Mouse (Mus musculus) neural tube, embryonic 14.5 days (tissue): ENCODE results near the gene Obox6. TPM values are rescaled to one million over a fixed set of nuclear protein-coding genes. Genes with fewer than 3 reads are reported as not detected.

Experiments used
- ATAC-seq: fragments of 200-750 bp; cut with Nextera tagmentation; 2 replicates; pipeline ENCODE4 v1.8.0; 2017; ENCODE audit warnings: low read depth, mild to moderate bottlenecking, moderate TSS enrichment, moderate library complexity
- H3K27ac ChIP-seq: fragments of 300-500 bp; sonication (generic); 2 replicates; pipeline ENCODE4 v1.5.1; 2014; ENCODE audit warnings: low read depth, mild to moderate bottlenecking, control low read depth, low read length, moderate library complexity, mixed read lengths
- H3K27me3 ChIP-seq: fragments of 300-500 bp; sonication (generic); 2 replicates; pipeline ENCODE4 v1.6.1; 2014; ENCODE audit warnings: low read length; ENCODE audit not compliant: control insufficient read depth, insufficient read depth
- H3K36me3 ChIP-seq: fragments of 300-500 bp; sonication (generic); 2 replicates; pipeline ENCODE4 v1.6.1; 2014; ENCODE audit warnings: low read length, mixed read lengths; ENCODE audit not compliant: control insufficient read depth, insufficient read depth
- H3K4me1 ChIP-seq: fragments of 300-500 bp; sonication (generic); 2 replicates; pipeline ENCODE4 v1.6.1; 2014; ENCODE audit warnings: low read length; ENCODE audit not compliant: control insufficient read depth, insufficient read depth
- H3K4me2 ChIP-seq: fragments of 300-500 bp; sonication (generic); 2 replicates; pipeline ENCODE4 v1.6.1; 2014; ENCODE audit warnings: mild to moderate bottlenecking, low read depth, low read length, control low read depth
- H3K4me3 ChIP-seq: fragments of 300-500 bp; sonication (generic); 2 replicates; pipeline ENCODE4 v1.5.1; 2014; ENCODE audit warnings: low read depth, low read length, control low read depth, mixed read lengths
- H3K9ac ChIP-seq: fragments of 300-500 bp; sonication (generic); replicated peaks from 2 replicates; pipeline ENCODE4 v1.6.1; 2014; ENCODE audit warnings: low read depth, mild to moderate bottlenecking, control low read depth, low read length, mixed read lengths
- H3K9me3 ChIP-seq: fragments of 300-500 bp; sonication (generic); 2 replicates; pipeline ENCODE4 v1.6.1; 2016; ENCODE audit warnings: low read length; ENCODE audit not compliant: control insufficient read depth
- WGBS: fragments of 180-500 bp; shearing (Covaris S2); extraction: QIAGEN DNeasy Blood & Tissue Kit; methylation state at CpG from one replicate; pipeline ENCODE4 v1.1.7; 2014; 5-methylcytosine and 5-hydroxymethylcytosine counted together
- polyA plus RNA-seq: library from polyadenylated mRNA; unstranded; fragments of >200 nt; fragmentation: Nextera tagmentation; extraction: Ambion mirVana; gene quantifications from 2 replicates; pipeline ENCODE4 v1.2.1, GENCODE M21; 2014

The Obox6 gene
- polyA plus RNA-seq = not detected in 2 replicates

- 92% methylated on average over 3 of the region's 3 CpGs for WGBS
- Histone ChIP-seq H3K4me3 (no peak within 1 kb of the TSS), H3K27ac (no peak within 1 kb of the TSS), H3K4me1 (no peaks in the 10 kb centered on the region), H3K9ac (no peak within 1 kb of the TSS), H3K27me3 (no peaks in the 10 kb centered on the region), H3K4me2 (no peak within 1 kb of the TSS), H3K9me3 (peaks cover 2% of the 10 kb centered on the region; the same call in 1 of the 2 replicates), H3K36me3 (no peaks in the 10 kb centered on the region)
- no peak for ATAC-seq
These were observed at the start of gene Obox6 for GRCm38 (mm10) chr7:15839578-15839977. TSS of gene Obox6 (minus strand) at chr7:15839678.

GRCm38 (mm10) chr7:15884127-15884526 lies 44.6 kb upstream of the Obox6 start:
- no peak for ATAC-seq
- Histone ChIP-seq H3K9ac (no peak overlapping the region), H3K4me1 (no peaks in the 10 kb centered on the region), H3K27ac (no peak overlapping the region), H3K4me3 (no peak overlapping the region), H3K27me3 (no peaks in the 10 kb centered on the region), H3K4me2 (no peak overlapping the region), H3K36me3 (no peaks in the 10 kb centered on the region), H3K9me3 (no peaks in the 10 kb centered on the region)
- WGBS = 89% methylated on average over 2 of the region's 2 CpGs

- no peak for ATAC-seq
- 98% methylated on average over 2 of the region's 2 CpGs for WGBS
These were observed 42.8 kb upstream of the Obox6 start, which contains the start of gene Crxos for GRCm38 (mm10) chr7:15882317-15882716. TSS of gene Crxos (plus strand) at chr7:15882617.

DNA sequence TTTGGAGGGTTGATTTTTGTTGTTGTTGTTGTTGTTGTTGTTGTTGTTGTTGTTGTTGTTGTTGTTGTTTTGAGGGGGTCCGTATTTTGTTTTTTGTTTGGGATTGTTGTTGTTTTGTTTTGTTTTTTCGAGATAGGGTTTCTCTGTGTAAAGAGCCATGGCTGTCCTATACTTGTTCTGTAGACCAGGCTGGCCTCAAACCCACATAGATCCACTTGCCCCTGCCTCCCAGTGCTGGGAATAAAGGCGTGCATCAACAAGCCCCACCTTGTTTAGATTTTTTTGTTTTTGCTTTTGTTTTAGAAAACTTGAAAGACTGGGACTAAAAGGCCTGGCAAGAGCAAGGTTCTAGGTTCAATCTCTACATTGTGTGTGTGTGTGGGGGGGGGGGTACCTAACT lies 42.4 kb upstream of the Obox6 start:
- no peaks in the 10 kb centered on the region for H3K9me3 ChIP-seq
- ATAC-seq = no peak
- H3K36me3 ChIP-seq = no peaks in the 10 kb centered on the region
- H3K4me2 ChIP-seq = no peak overlapping the region
- no peaks in the 10 kb centered on the region for H3K27me3 ChIP-seq
- H3K4me3 ChIP-seq = no peak overlapping the region
- H3K9ac ChIP-seq = no peak overlapping the region
- WGBS = 75% methylated on average over 3 of the region's 3 CpGs
- no peaks in the 10 kb centered on the region for H3K4me1 ChIP-seq
- H3K27ac ChIP-seq = no peak overlapping the region

More at GRCm38 (mm10) chr7:15882317-15882716, 42.8 kb upstream of the Obox6 start, which contains the start of gene Crxos:
- no peak within 1 kb of the TSS for H3K4me2 ChIP-seq
- H3K9ac ChIP-seq = no peak within 1 kb of the TSS
- no peak within 1 kb of the TSS for H3K4me3 ChIP-seq
- H3K27ac ChIP-seq = no peak within 1 kb of the TSS
- H3K4me1 ChIP-seq = no peaks in the 10 kb centered on the region
- H3K27me3 ChIP-seq = no peaks in the 10 kb centered on the region
- no peaks in the 10 kb centered on the region for H3K36me3 ChIP-seq
- H3K9me3 ChIP-seq = no peaks in the 10 kb centered on the region

DNA sequence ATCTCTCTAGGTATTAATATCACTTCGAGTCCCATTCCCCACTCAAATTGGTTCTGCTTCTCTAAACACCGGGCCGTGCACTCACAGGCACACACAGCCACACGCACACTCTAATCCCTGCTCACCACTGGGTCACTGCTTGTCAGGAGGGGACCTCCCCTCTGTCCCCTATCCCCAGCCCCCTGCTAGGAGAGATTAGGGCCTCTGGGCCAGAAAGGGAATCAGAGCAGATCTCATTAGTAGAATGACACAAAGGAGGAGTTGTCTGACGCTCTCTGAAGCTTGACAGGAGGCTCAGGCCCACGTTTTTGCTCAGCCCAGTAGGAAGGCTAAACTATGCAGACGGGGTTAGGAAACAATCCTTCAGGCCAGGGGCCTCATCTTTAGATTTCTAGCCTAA lies 41.9 kb upstream of the Obox6 start:
- no peak overlapping the region for H3K9ac ChIP-seq
- H3K27ac ChIP-seq = no peak overlapping the region
- H3K36me3 ChIP-seq = no peaks in the 10 kb centered on the region
- 32% methylated on average over 7 of the region's 7 CpGs for WGBS
- H3K4me2 ChIP-seq = no peak overlapping the region
- no peaks in the 10 kb centered on the region for H3K27me3 ChIP-seq
- no peak for ATAC-seq
- H3K4me3 ChIP-seq = no peak overlapping the region
- H3K9me3 ChIP-seq = no peaks in the 10 kb centered on the region
- H3K4me1 ChIP-seq = no peaks in the 10 kb centered on the region

- H3K4me1 ChIP-seq = no peaks in the 10 kb centered on the region
- no peaks in the 10 kb centered on the region for H3K36me3 ChIP-seq
- no peak within 1 kb of the TSS for H3K9ac ChIP-seq
- ATAC-seq = no peak
- no peaks in the 10 kb centered on the region for H3K27me3 ChIP-seq
- no peak within 1 kb of the TSS for H3K4me2 ChIP-seq
- no peak within 1 kb of the TSS for H3K4me3 ChIP-seq
- H3K27ac ChIP-seq = no peak within 1 kb of the TSS
- 50% methylated on average over 4 of the region's 4 CpGs for WGBS
- no peaks in the 10 kb centered on the region for H3K9me3 ChIP-seq
These were observed 40.3 kb upstream of the Obox6 start, which contains the start of gene Crx for GRCm38 (mm10) chr7:15879756-15880155. TSS of gene Crx (minus strand) at chr7:15879968.

- no peaks in the 10 kb centered on the region for H3K36me3 ChIP-seq
- no peaks in the 10 kb centered on the region for H3K27me3 ChIP-seq
- WGBS = 86% methylated on average over 4 of the region's 4 CpGs
- no peaks in the 10 kb centered on the region for H3K4me1 ChIP-seq
- H3K4me3 ChIP-seq = no peak overlapping the region
- H3K9me3 ChIP-seq = no peaks in the 10 kb centered on the region
- H3K4me2 ChIP-seq = no peak overlapping the region
- no peak overlapping the region for H3K27ac ChIP-seq
- H3K9ac ChIP-seq = no peak overlapping the region
- no peak for ATAC-seq
These were observed 24.6 kb upstream of the Obox6 start for GRCm38 (mm10) chr7:15864104-15864503.

GRCm38 (mm10) chr7:15859657-15860056 lies 20.2 kb upstream of the Obox6 start:
- Histone ChIP-seq H3K4me1 (no peaks in the 10 kb centered on the region), H3K27me3 (no peaks in the 10 kb centered on the region), H3K4me3 (no peak overlapping the region), H3K36me3 (no peaks in the 10 kb centered on the region), H3K4me2 (no peak overlapping the region), H3K9me3 (no peaks in the 10 kb centered on the region), H3K9ac (no peak overlapping the region), H3K27ac (no peak overlapping the region)
- no peak for ATAC-seq
- 45% methylated on average over 2 of the region's 2 CpGs for WGBS
